Mouse (Mus musculus) lung, postnatal 25 days (tissue): ENCODE measurements at regions not wholly inside any gene's neighbourhood (a gene's known extent, or its start where the extent isn't known, plus 50 kb on each side); places are given as distances from the start of the nearest gene placed in this dataset.
A peak's percentile ranks its signal among the peaks of the same experiment; 100 is the strongest.
"Not testable (repeated sequence)": the region's sequence is repeated elsewhere in the genome, so short reads cannot be mapped to it uniquely, and the experiment has no call there.

Source experiments
- DNase-seq: peaks from one replicate; pipeline ENCODE4 v3.0.0; 2022; ENCODE audit warnings: low spot score

GRCm38 (mm10) chr12:33496306-33496705 lies 66.9 kb downstream of the Twistnb start:
- DNase-seq = no peak

- no peak for DNase-seq
Observed at GRCm38 (mm10) chr12:33497319-33497892, 68.0 kb downstream of the Twistnb start.

GRCm38 (mm10) chr12:33541566-33541965 lies 112.1 kb downstream of the Twistnb start:
- no peak for DNase-seq

- DNase-seq = not testable (repeated sequence)
Observed at GRCm38 (mm10) chr12:33551660-33552059, 122.2 kb downstream of the Twistnb start.

GRCm38 (mm10) chr12:33552231-33552630 lies 122.8 kb downstream of the Twistnb start:
- no peak for DNase-seq

- no peak for DNase-seq
Observed at GRCm38 (mm10) chr12:33552651-33553050, 123.2 kb downstream of the Twistnb start.

GRCm38 (mm10) chr12:33553731-33554130 lies 124.3 kb downstream of the Twistnb start:
- no peak for DNase-seq

GRCm38 (mm10) chr12:33561141-33561540 lies 131.7 kb downstream of the Twistnb start:
- DNase-seq = no peak

GRCm38 (mm10) chr12:33577877-33578428 lies 148.5 kb downstream of the Twistnb start:
- DNase-seq = no peak

- no peak for DNase-seq
Observed at GRCm38 (mm10) chr12:33580809-33581208, 151.4 kb downstream of the Twistnb start.

GRCm38 (mm10) chr12:33591031-33591430 lies 161.6 kb downstream of the Twistnb start:
- DNase-seq = no peak

- DNase-seq = no peak
Observed at GRCm38 (mm10) chr12:33592431-33592911, 163.0 kb downstream of the Twistnb start.

GRCm38 (mm10) chr12:33592938-33593337 lies 163.5 kb downstream of the Twistnb start:
- no peak for DNase-seq

GRCm38 (mm10) chr12:33593685-33594084 lies 164.2 kb downstream of the Twistnb start:
- no peak for DNase-seq

GRCm38 (mm10) chr12:33605393-33605792 lies 176.0 kb downstream of the Twistnb start:
- DNase-seq = no peak

- no peak for DNase-seq
Observed at GRCm38 (mm10) chr12:33607811-33608602, 178.6 kb downstream of the Twistnb start.

- no peak for DNase-seq
Observed at GRCm38 (mm10) chr12:33612378-33612777, 182.9 kb downstream of the Twistnb start.

GRCm38 (mm10) chr12:33620391-33620790 lies 191.0 kb downstream of the Twistnb start:
- DNase-seq = no peak

- DNase-seq = peak; percentile 0
Observed at GRCm38 (mm10) chr12:33626092-33626882, 196.9 kb downstream of the Twistnb start.

- DNase-seq = no peak
Observed at GRCm38 (mm10) chr12:33652597-33652996, 223.2 kb downstream of the Twistnb start.

- DNase-seq = no peak
Observed at GRCm38 (mm10) chr12:33675508-33675907, 246.1 kb downstream of the Twistnb start.

GRCm38 (mm10) chr12:33692870-33693269 lies 235.4 kb upstream of the Ferd3l start:
- DNase-seq = no peak
